Mouse (Mus musculus) kidney, postnatal 14 days (tissue): ENCODE measurements around the gene Lime1.

Source experiments
- DNase-seq: peaks from one replicate; pipeline ENCODE4 v3.0.0; 2022; ENCODE audit warnings: mixed read lengths

The Lime1 gene

GRCm38 (mm10) chr2:181379778-181380177 lies at the start of gene Lime1:
Lime1 (plus strand) TSS chr2:181380078.
- no peak for DNase-seq

DNA sequence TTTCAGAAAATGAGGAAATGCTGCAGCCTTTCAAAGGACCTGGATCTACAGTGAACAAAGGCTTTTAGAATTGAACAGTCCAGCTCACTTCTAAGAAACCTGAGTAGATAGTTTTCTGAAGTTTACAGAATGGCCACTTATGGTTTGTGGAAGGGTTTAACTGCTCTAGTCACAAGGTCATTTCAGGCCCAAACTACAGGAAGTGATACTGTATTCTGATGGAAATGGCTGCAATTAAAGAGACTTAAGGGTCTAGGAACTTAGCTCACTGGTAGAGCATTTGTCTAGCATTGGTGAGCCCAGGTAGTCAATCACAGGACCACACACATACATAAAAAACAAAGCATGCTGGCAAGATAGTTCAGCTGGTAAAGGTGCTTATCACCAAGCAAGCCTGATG lies 47.3 kb upstream of the Lime1 start:
- no peak for DNase-seq

DNA sequence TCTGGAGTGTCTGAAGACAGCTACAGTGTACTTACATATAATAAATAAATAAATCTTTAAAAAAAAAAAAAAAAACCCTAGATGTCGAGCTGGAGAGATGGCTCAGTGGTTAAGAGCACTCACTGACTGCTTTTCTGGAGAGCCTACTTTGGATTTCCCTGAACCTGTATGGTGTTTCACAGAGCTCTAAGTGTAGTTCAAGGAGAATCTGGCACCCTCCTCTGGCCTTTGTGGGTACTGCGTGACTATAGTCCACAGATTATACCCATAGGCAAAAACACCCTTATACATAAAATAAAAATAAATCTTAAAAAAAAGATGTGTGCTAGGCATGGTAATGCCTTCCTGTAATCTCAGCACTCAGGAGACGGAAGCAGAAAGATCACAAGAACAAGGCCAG lies 45.9 kb upstream of the Lime1 start:
- peak; percentile 78 for DNase-seq

GRCm38 (mm10) chr2:181340426-181340825 lies 39.5 kb upstream of the Lime1 start:
- DNase-seq = no peak

DNA sequence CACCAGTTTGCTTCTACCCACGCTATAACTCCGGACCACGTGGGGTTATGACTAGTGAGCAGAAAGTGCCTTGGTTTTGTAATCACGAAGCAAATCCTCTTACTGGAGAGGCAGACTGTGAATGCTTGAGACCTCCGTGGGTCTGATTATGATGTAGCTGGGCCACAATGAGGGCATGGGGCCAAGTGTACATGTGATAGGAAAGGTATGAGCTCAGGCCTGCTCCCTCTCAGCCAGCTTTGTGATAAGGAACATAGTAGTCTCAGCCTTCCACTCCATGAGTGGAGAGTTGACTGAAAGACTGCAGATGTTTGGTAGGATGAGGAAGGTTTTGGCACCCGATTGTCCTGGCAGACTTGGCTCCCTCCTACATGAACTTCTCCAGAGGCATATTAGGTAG lies 37.1 kb upstream of the Lime1 start:
- no peak for DNase-seq

- DNase-seq = no peak
These were observed 23.1 kb upstream of the Lime1 start for GRCm38 (mm10) chr2:181356780-181357179.

GRCm38 (mm10) chr2:181363946-181364345 lies 15.9 kb upstream of the Lime1 start:
- no peak for DNase-seq

DNA sequence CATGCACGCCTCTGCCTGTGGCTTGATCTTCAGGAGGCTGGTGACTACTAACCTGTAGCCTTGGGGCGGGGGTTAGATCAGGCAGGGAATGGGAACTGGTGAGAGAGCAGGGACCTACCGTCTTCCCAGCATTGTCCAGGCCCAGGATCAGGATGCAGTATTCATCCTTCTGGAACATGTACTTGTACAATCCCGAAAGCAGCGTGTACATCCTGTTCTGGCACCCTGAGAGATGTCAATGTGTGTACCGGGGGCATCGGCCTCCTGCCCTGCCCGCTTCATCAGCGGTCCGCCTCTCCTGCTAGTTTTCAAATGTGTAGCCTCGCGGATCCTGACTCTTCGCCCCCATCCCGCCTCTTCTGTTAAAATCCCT lies 15.4 kb upstream of the Lime1 start:
- DNase-seq = no peak

DNA sequence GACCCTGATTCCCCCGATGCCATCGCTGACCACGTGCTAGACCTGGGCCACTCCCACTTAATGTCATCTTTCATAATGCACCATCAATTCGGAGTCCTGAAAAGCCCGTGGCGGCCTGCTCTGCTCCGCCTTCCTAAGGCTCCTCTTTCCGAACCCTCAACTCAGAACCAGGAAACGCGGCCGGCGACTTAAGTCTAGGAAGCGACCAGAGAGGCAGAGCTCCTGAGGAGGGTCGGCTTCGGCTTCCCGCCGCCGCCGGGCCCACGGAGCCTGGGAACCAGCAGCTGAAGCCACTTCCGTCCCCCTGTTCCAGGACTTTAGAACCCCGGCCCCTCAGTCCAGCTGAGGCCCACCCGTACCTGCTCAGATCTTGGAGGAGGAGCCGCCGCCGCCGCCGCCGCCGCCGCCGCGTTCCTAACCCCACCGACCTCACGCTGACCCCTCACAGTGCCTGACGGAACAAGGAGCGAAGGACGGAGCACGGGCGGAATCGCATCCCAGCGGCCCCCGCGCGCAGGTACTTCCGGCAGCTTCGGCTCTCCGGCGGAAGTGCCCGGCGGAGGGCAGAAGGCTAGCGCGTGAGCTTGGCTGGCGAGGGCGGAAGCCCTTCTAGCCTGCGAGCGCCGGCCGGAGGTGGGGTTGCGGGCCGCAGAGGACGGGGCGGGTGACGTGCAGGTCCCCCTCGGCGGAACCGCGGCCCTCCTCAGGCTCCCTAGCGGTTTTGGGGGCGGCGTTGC lies 14.8 kb upstream of the Lime1 start, which contains the start of the genes Zgpat and Arfrp1:
Gene Zgpat, plus strand, starts transcription at position 69 of the 737 bp plus-strand sequence.
Gene Arfrp1, minus strand, starts transcription at position 545 of the 737 bp plus-strand sequence.
- DNase-seq = peak; percentile 93

DNA sequence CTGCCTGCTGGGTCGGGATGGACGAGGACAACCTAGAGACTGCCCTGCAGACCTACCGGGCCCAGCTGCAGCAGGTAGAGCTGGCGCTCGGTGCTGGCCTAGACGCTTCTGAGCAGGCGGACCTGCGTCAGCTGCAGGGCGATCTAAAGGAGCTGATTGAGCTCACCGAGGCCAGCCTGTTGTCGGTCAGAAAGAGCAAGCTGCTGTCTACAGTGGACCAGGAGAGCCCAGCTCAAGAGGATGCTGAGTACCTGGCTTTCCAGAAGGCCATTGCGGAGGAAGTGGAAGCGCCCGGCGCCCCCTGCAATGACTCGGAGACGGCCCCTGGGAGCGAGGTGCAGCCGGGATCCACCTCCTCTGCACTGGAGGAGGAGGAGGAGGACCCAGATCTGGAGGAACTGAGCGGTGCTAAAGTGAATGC lies 14.2 kb upstream of the Lime1 start:
- DNase-seq = no peak

GRCm38 (mm10) chr2:181370001-181370400 lies 9.9 kb upstream of the Lime1 start:
- DNase-seq = no peak

DNA sequence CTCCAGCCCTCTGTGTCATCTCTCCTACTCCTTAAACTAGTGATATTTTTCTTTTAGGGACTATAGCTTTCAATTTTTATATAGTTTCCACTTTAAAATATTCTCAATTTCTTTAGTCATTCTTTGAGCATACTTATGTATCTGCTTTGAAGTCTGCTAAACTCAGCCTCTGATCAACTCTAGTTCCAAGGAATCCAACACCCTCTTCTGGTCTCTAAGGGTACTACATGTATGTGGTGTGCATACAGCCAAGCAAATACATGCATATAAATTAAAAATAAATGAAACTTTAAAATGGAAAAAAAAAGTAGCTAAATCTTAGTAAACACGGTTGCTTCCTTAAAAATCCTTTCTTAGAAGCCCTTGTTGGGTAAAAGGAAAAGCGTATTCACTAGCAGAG lies 4.1 kb upstream of the Lime1 start:
- no peak for DNase-seq

DNA sequence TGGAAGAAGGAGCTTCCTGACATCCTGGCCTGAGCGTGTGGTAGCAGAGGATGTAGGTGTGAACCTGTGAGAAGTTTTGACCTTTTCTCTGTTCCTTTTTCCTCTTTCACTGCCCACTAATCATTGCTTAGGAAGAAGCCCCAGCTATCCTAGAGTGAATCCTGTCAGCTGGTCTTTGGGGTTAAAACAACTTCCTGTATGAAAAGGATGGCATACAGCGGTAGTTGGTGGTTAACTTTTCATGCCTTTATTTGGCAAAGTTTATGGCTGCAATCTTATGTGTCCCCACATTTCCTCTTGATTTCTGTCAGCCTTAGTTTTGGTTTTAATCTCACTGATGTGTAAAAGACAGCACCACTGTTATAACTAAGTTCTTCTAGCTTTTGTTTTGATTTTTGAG lies 2.6 kb upstream of the Lime1 start:
- DNase-seq = no peak

- no peak for DNase-seq
These were observed 1.2 kb upstream of the Lime1 start for GRCm38 (mm10) chr2:181378701-181379100.

- DNase-seq = no peak
These were observed 373 bp downstream of the Lime1 start for GRCm38 (mm10) chr2:181380251-181380650.

DNA sequence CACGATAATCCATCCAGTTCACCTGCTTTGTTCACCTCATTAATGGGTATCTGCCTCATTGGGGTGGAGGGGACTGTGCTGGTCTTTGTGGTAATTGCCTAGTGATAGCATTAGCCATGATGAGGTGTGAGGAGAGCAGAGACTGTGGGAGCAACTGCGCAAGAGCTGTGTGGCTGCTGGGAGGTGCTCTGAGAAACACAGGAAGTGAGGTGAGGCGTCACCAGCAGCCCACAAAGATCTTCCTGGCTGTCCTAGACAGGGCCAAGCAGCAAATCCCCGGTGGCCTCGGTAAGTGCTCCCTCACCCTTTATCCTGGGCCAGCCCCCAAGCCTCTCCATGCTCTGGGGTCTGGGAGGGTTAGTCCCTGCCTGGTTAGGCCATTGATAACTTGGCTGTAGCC lies 1.2 kb downstream of the Lime1 start:
- no peak for DNase-seq

GRCm38 (mm10) chr2:181381631-181382306 lies 1.9 kb downstream of the Lime1 start:
- no peak for DNase-seq

- DNase-seq = no peak
These were observed 4.6 kb downstream of the Lime1 start for GRCm38 (mm10) chr2:181384463-181384862.

DNA sequence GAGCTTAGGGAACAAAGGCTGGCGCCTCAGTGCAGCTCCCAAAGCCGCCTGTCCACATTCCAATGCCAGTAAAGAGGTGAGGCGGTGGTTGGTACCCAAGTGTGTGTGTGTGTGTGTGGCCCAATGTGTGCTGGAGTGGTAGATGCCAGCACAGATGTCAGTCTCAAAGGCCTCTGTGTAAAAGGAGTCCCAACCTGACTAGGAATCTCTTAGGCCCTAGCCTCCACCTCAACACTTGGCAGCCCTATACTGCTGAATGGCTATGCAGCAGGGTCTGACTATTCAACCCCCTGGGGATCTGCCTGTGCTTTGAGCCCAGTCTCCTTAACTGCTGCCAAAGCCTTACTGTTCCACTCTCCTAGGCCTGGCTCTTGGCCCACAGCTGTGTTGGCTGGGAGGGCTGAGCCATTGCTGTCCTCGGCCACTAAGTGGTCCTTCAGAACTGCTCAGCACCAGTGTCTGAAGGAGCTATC lies 5.1 kb downstream of the Lime1 start:
- peak; percentile 48 for DNase-seq

DNA sequence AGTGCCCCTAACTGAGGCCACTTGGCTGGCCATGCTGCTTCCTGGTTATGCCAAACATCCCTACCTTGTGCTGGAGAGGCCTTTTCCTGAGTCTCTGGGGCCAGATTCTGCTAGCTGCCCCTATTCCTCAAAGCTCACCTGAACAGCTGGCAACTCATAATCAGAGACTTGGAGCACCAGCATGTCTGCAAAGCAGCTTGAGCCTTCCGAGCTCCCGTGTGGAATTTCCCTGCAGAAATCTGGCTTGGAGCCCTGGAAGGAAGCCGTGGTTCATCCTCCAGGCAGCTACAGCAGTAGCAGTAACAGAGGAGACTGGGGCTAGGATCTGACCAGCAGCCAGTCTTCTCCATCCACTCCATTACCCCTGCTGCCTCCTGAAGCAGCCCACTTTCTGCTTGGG lies 6.0 kb downstream of the Lime1 start:
- peak; percentile 53 for DNase-seq

- DNase-seq = no peak
These were observed 6.9 kb downstream of the Lime1 start for GRCm38 (mm10) chr2:181386663-181387210.

DNA sequence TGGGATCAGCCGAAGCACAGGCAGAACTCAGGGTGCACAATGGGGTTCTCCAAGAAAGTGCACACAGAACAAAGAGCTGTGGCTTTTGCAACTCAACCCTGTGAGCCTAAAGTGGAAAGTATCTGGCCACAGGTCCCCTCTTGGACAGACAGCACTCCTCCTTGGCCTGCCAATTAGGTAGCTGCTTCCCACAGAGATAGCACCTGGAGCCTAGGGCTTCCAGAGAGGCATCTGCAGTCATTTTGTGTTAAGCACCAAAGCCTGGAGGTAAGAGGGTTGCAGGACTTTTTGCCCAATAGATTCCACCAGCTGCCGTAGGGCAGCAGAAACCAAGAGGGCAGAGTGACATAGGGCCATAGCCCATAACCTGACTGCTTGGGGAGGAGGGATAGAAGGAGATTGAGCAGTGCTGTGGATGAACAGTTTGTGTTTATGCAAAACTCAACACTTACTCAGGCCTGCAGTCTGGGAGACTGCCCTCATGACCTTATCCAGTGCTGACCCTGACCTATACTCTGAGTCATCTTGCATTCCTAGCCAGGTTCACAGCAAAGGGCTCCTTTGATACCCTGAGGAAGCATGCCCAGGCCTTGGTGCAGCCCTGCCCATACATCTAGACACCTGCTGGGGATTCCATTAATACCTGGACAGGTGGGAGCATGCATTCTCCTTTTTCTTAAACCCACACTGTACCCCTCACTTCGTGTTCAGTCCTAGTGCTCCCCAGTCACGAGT lies 10.4 kb downstream of the Lime1 start:
- DNase-seq = no peak

DNA sequence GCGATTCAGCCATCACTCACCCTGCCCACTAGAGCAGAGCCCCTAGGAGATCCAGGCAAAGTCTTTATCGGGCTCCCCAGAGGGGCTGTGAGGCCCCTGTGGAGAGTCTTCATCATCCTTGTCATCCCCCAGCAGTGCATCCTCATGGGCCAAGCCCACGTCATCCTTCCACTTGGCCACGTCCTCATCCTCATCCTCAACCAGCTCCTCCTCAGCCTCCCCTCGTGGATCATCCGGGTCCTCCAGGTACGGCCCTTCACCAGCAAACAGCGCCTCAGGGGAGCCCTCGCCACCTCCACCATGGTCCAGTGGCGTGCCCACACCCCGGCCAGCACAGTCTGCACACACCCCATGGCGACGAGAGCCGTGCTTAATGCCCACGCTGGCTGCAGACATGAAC lies 11.1 kb downstream of the Lime1 start:
- DNase-seq = no peak
